Mouse (Mus musculus) urinary bladder, postnatal 0 days (tissue): ENCODE results near the gene Parp6. TPM values are rescaled to one million over a fixed set of nuclear protein-coding genes. Genes with fewer than 3 reads are reported as not detected.

Experiments
- polyA plus RNA-seq: library from polyadenylated mRNA; unstranded; fragments of >200 nt; fragmentation: Nextera tagmentation; extraction: Ambion mirVana; gene quantifications from 2 replicates; pipeline ENCODE4 v1.2.1, GENCODE M21; 2015

The Parp6 gene
- polyA plus RNA-seq: 12.8 and 14.4 TPM in 2 replicates

DNA sequence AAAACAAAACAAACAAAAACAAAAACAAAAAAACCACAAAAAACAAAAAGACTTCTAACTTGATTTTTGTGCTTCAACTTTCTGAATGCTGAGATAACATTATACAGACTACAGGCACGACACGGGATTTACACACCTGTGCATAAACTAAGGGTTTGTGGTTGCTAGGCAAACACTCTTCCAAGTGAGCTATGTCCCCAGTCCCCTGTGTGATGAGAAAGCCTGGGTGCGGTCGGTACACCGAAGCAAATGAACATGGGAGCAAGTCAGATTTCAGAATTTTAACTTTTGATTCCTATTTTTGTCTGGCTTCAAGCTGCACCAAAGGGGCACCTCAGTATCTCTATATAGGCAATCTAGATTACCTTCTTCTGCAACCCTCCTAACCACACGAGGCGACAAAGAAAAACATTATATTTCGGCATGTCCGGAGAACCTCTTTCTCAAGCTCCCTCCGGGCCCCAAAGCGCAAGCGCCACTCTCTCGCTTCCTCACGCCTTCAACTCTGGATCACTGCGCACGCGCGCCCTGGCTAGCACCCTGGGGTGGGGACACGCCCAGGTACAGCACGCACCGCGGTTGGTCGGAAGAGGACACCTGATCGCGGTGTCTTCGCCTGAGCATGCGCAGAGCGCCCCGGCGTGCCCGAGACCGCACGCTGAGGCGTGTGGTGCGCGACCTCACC is at the start of gene Parp6:
Gene Parp6, plus strand, starts transcription at position 663 of the 685 bp plus-strand sequence.

GRCm38 (mm10) chr9:59577844-59578504 is 39.1 kb upstream of the Parp6 start, which contains the start of gene Celf6:
Celf6 (plus strand) TSS chr9:59577917.

GRCm38 (mm10) chr9:59655958-59656634 is 39.0 kb downstream of the Parp6 start, which contains the start of gene Pkm:
Pkm (plus strand) TSS chr9:59656368.

DNA sequence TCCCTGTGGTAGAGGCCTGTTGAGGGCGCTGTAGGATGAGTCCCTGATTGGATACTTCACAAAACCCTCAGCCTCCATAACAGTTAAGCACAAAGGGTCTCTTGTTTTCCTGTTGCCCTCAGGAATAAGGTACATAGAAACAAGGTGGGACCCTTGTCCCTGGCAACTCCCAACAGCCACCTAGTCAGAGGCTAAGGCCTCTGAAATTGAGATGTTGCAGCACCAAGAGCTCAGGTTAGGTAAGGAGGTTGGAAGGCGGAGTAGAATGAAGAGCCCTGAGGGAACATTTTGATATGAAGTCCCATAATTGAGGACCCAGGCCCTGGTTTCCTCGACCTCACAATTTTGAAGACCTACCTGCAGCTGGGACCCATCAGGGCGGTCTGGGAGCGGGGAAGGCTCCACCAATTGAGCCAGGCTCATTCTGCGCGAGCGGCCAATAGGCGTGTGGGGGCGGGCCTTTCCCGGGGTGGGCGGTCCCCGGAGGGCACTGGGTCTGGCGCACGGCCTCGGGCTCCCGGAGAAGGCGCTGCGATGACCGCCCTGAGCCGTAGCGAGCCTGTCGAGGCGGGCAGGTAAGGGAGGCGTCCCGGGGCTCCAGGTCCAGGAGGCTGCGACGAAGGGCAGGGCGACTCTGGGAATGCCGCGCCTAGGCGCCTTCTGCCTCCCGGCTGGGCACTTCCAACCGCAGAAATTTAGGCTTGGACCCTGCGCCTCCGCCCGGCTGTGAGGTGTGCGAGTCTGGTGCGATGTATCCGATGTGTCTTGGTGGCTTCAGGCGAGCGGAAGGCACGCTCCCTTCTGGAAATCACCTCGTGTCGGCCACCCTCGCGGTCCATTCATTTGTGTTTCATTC is 62.8 kb downstream of the Parp6 start, which contains the start of gene Gramd2:
Gene Gramd2, plus strand, starts transcription at position 467 of the 856 bp plus-strand sequence.

Other genes with a start within 250 kb of the Parp6 start
- 8.3 and 10.1 TPM in 2 replicates for gene Arih1, start 130.7 kb upstream of the Parp6 start, polyA plus RNA-seq
- gene Hexa, start 77.7 kb upstream of the Parp6 start, polyA plus RNA-seq: 59.0 and 62.2 TPM in 2 replicates
- 0.39 and 1.4 TPM in 2 replicates for gene Tmem202, start 77.4 kb upstream of the Parp6 start, polyA plus RNA-seq
- 0.27 and 0.30 TPM in 2 replicates for gene Celf6, start 39.4 kb upstream of the Parp6 start, polyA plus RNA-seq
- 986 and 1,026 TPM in 2 replicates for gene Pkm, start 39.1 kb downstream of the Parp6 start, polyA plus RNA-seq
- 0.41 and 1.3 TPM in 2 replicates for gene Gramd2, start 62.9 kb downstream of the Parp6 start, polyA plus RNA-seq
- 5.5 and 6.0 TPM in 2 replicates for gene Senp8, start 133.4 kb downstream of the Parp6 start, polyA plus RNA-seq
- gene Myo9a, start 133.6 kb downstream of the Parp6 start, polyA plus RNA-seq: 6.1 and 6.7 TPM in 2 replicates